Mouse (Mus musculus): ENCODE results near the gene Slc44a4.
A peak's percentile ranks its signal among the peaks of the same experiment; 100 is the strongest.
"Not testable (repeated sequence)": the region's sequence is repeated elsewhere in the genome, so short reads cannot be mapped to it uniquely, and the experiment has no call there.

Slc44a4 gene

GRCm38 (mm10) chr17:34899053-34899889 lies 15.0 kb upstream of the Slc44a4 start:
- DNase-seq = peak; percentile 62

- DNase-seq = no peak
Observed at GRCm38 (mm10) chr17:34899890-34900243, 14.4 kb upstream of the Slc44a4 start.

- DNase-seq = not testable (repeated sequence)
Observed at GRCm38 (mm10) chr17:34900826-34901225, 13.4 kb upstream of the Slc44a4 start.

- DNase-seq = not testable (repeated sequence)
Observed at GRCm38 (mm10) chr17:34901948-34902347, 12.3 kb upstream of the Slc44a4 start.

GRCm38 (mm10) chr17:34902895-34903294 lies 11.4 kb upstream of the Slc44a4 start:
- DNase-seq = no peak

- DNase-seq = no peak
Observed at GRCm38 (mm10) chr17:34910982-34911381, 3.3 kb upstream of the Slc44a4 start.

GRCm38 (mm10) chr17:34911945-34912351 lies 2.3 kb upstream of the Slc44a4 start:
- peak; percentile 90 for DNase-seq

GRCm38 (mm10) chr17:34915410-34915831 lies 1.2 kb downstream of the Slc44a4 start:
- no peak for DNase-seq

- no peak for DNase-seq
Observed at GRCm38 (mm10) chr17:34916316-34916715, 2.0 kb downstream of the Slc44a4 start.

GRCm38 (mm10) chr17:34917188-34917587 lies 2.9 kb downstream of the Slc44a4 start:
- no peak for DNase-seq

GRCm38 (mm10) chr17:34922939-34923338 lies 8.7 kb downstream of the Slc44a4 start:
- DNase-seq = peak; percentile 37

- DNase-seq = no peak
Observed at GRCm38 (mm10) chr17:34924258-34924657, 10.0 kb downstream of the Slc44a4 start.

- DNase-seq = no peak
Observed at GRCm38 (mm10) chr17:34927306-34928019, 13.2 kb downstream of the Slc44a4 start.

GRCm38 (mm10) chr17:34928841-34929240 lies 14.6 kb downstream of the Slc44a4 start:
- no peak for DNase-seq

GRCm38 (mm10) chr17:34931061-34931734 lies 16.9 kb downstream of the Slc44a4 start, which contains the start of gene Neu1:
Gene Neu1 (plus strand): TSS chr17:34931253.
- DNase-seq = peak; percentile 93

- peak; percentile 60 for DNase-seq
Observed at GRCm38 (mm10) chr17:34931735-34932098, 17.5 kb downstream of the Slc44a4 start.

GRCm38 (mm10) chr17:34932287-34932686 lies 18.0 kb downstream of the Slc44a4 start:
- DNase-seq = no peak

GRCm38 (mm10) chr17:34934031-34934430 lies 19.8 kb downstream of the Slc44a4 start:
- DNase-seq = no peak

GRCm38 (mm10) chr17:34934830-34935229 lies 20.6 kb downstream of the Slc44a4 start:
- no peak for DNase-seq

GRCm38 (mm10) chr17:34937960-34938505 lies 23.8 kb downstream of the Slc44a4 start:
- no peak for DNase-seq

GRCm38 (mm10) chr17:34941344-34942041 lies 27.2 kb downstream of the Slc44a4 start:
- no peak for DNase-seq

- no peak for DNase-seq
Observed at GRCm38 (mm10) chr17:34943128-34943815, 29.0 kb downstream of the Slc44a4 start.

Data from thymus, postnatal 25 days (tissue).